Mouse (Mus musculus) limb, embryonic 11.5 days (tissue): Measurements from ENCODE around the gene Gda. TPM values are rescaled to one million over a fixed set of nuclear protein-coding genes. Genes with fewer than 3 reads are reported as not detected.

Experiments
- ATAC-seq: fragments of 200-750 bp; cut with Nextera tagmentation; 2 replicates; pipeline ENCODE4 v1.8.0; 2017; ENCODE audit warnings: low read depth; ENCODE audit not compliant: insufficient number of reproducible peaks, low FRiP score, low TSS enrichment
- DNase-seq: peaks from one replicate; pipeline ENCODE4 v3.0.0-alpha.2; 2015; ENCODE audit warnings: low spot score
- H3K27ac ChIP-seq: fragments of 300-500 bp; sonication (generic); replicated peaks from 2 replicates; pipeline ENCODE4 v1.5.1; 2014; ENCODE audit warnings: low read depth, mild to moderate bottlenecking, low read length
- H3K27me3 ChIP-seq: fragments of 300-500 bp; sonication (generic); 2 replicates; pipeline ENCODE4 v1.6.1; 2014; ENCODE audit warnings: mild to moderate bottlenecking, low read length, mixed read lengths; ENCODE audit not compliant: control insufficient read depth, insufficient read depth
- H3K36me3 ChIP-seq: fragments of 300-500 bp; sonication (generic); 2 replicates; pipeline ENCODE4 v1.6.1; 2014; ENCODE audit warnings: mild to moderate bottlenecking, low read length, moderate library complexity, mixed read lengths; ENCODE audit not compliant: control insufficient read depth, insufficient read depth
- H3K4me1 ChIP-seq: fragments of 300-500 bp; sonication (generic); 2 replicates; pipeline ENCODE4 v1.6.1; 2014; ENCODE audit warnings: low read length, mixed read lengths; ENCODE audit not compliant: control insufficient read depth, insufficient read depth
- H3K4me2 ChIP-seq: fragments of 300-500 bp; sonication (generic); 2 replicates; pipeline ENCODE4 v1.6.1; 2014; ENCODE audit warnings: low read depth, mild to moderate bottlenecking, moderate library complexity; ENCODE audit not compliant: severe bottlenecking
- H3K4me3 ChIP-seq: fragments of 300-500 bp; sonication (generic); 2 replicates; pipeline ENCODE4 v1.5.1; 2014; ENCODE audit warnings: low read depth, low read length
- H3K9ac ChIP-seq: fragments of 300-500 bp; sonication (generic); 2 replicates; pipeline ENCODE4 v1.6.1; 2014; ENCODE audit warnings: mild to moderate bottlenecking, low read length
- H3K9me3 ChIP-seq: fragments of 300-500 bp; sonication (generic); 2 replicates; pipeline ENCODE4 v1.6.1; 2016; ENCODE audit warnings: low read length; ENCODE audit not compliant: control insufficient read depth
- WGBS: fragments of 180-500 bp; shearing (Covaris S2); extraction: QIAGEN DNeasy Blood & Tissue Kit; methylation state at CpG from one replicate; pipeline ENCODE4 v1.1.7; 2014; 5-methylcytosine and 5-hydroxymethylcytosine counted together
- polyA plus RNA-seq: library from polyadenylated mRNA; unstranded; fragments of >200 nt; fragmentation: Nextera tagmentation; extraction: Ambion mirVana; gene quantifications from 2 replicates; pipeline ENCODE4 v1.2.1, GENCODE M21; 2014

The Gda gene
- polyA plus RNA-seq, 1 experiment from 2014 or later, result not detected

DNA sequence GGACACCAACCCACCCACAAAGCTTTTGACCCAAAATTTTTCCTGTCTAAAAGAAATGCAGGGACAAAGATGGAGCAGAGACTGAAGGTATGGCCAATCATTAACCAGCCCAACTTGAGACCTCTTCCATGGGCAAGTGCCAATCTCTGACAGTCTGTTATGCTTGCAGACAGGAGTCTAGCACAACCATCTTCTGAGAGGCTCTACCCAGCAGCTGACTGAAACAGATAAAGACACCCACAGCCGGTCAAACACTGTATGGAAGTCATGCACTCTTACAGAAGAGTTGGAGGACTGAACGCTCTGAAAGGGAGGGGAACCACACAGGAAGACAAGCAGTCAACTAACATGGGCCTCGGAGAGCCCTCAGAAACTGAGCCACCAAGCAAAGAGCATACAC lies 36.7 kb downstream of the Gda start:
- no peak overlapping the region for H3K27ac ChIP-seq
- H3K9ac ChIP-seq, result no peak overlapping the region
- no peaks in the 10 kb centered on the region for H3K4me1 ChIP-seq
- no peaks in the 10 kb centered on the region for H3K36me3 ChIP-seq
- 93% methylated on average over 3 of the region's 3 CpGs for WGBS
- H3K4me3 ChIP-seq, result no peak overlapping the region
- H3K27me3 ChIP-seq, result no peaks in the 10 kb centered on the region
- H3K4me2 ChIP-seq, result no peak overlapping the region
- H3K9me3 ChIP-seq, result no peaks in the 10 kb centered on the region
- DNase-seq, result no peak
- ATAC-seq, result no peak

DNA sequence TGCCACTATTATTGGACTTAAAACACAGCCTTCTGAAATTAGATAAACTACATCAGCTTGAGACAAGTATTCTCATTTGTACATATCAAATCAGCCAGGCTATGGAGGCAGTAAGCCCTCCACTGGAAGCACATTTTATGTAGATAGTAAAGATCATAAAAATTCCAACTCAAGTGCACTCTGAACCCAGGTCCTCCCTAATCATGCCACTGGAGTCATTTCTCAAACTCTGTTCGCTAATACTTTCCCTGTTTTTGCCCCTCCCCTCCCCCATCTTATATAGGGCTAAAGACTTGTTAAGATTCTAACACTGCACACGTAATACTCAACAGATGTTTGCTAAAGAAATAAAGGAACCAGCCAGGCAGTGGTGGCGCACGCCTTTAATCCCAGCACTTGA lies 39.9 kb downstream of the Gda start:
- ATAC-seq, result no peak
- DNase-seq, result no peak
- Histone ChIP-seq H3K4me2 (no peak overlapping the region), H3K36me3 (no peaks in the 10 kb centered on the region), H3K4me1 (no peaks in the 10 kb centered on the region), H3K9ac (no peak overlapping the region), H3K27me3 (no peaks in the 10 kb centered on the region), H3K4me3 (no peak overlapping the region), H3K9me3 (no peaks in the 10 kb centered on the region), H3K27ac (no peak overlapping the region)
- WGBS, result 71% methylated on average over 4 of the region's 4 CpGs

DNA sequence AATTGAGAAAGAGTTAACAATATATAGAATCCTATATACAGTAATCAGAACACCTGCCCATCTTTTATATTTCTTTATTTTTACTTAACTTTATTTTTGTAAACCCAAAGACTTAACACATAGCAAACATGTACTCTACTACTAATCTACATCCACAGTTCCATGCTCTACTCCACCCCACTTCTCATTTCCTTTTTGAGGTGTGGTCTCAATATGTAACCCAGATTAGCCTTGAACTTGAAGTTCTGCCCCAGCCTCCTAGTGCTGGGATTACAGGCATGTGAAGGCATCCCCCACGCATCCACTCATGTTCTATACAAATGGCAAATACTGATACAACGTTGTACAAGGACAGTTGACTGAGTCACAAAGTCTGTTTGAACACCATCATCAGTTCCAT lies 40.4 kb downstream of the Gda start:
- Histone ChIP-seq H3K36me3 (no peaks in the 10 kb centered on the region), H3K27ac (no peak overlapping the region), H3K4me1 (no peaks in the 10 kb centered on the region), H3K4me3 (no peak overlapping the region), H3K27me3 (no peaks in the 10 kb centered on the region), H3K9me3 (no peaks in the 10 kb centered on the region), H3K9ac (no peak overlapping the region), H3K4me2 (no peak overlapping the region)
- WGBS, result 90% methylated on average over 2 of the region's 2 CpGs
- ATAC-seq, result no peak
- DNase-seq, result no peak

DNA sequence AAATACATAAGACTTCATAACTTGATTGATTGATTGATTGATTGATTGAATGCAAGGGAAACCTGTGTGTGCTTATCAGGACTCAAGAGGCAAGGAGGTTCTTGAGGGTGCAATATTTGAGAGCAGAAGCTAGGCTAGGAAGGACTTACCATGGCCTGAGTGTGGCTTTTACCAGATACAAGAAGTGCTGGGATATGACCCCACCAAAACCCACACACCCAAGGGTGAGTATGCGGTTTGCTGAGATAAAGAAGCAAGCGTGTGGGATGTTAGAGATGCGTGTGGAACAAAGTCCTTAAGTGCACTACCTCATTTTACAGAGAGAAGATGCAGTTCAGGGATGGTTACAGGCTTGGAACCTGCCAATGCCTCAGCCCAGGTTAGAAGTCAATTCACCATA lies 41.0 kb downstream of the Gda start:
- no peak overlapping the region for H3K27ac ChIP-seq
- no peaks in the 10 kb centered on the region for H3K36me3 ChIP-seq
- ATAC-seq (no peak), DNase-seq (no peak)
- no peak overlapping the region for H3K4me3 ChIP-seq
- no peaks in the 10 kb centered on the region for H3K9me3 ChIP-seq
- no peak overlapping the region for H3K4me2 ChIP-seq
- H3K4me1 ChIP-seq, result no peaks in the 10 kb centered on the region
- WGBS, result 88% methylated on average over 3 of the region's 3 CpGs
- H3K27me3 ChIP-seq, result no peaks in the 10 kb centered on the region
- no peak overlapping the region for H3K9ac ChIP-seq

DNA sequence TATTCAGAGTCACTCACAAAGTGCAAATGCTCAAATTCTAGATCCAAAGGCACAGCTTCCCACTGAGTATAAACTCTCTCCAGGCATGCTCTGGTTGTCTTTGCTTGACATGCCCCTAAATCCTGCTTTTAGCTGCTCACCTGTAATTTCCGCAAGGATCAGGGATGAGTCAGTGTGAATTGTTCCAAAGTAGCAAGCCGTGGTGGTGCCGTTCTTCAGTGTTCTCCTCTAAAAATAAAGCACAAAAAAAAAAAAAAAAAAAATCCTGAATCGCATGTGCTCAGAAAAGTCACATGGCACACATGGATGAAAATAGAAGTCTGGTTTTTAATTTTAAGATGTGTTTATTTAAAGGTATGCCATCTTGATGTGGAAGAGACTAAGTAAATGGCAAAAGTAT lies 47.9 kb downstream of the Gda start:
- H3K4me2 ChIP-seq, result no peak overlapping the region
- 97% methylated on average over 4 of the region's 4 CpGs for WGBS
- H3K36me3 ChIP-seq, result no peaks in the 10 kb centered on the region
- H3K9ac ChIP-seq, result no peak overlapping the region
- H3K4me1 ChIP-seq, result no peaks in the 10 kb centered on the region
- H3K4me3 ChIP-seq, result no peak overlapping the region
- no peak for DNase-seq
- ATAC-seq, result no peak
- H3K27me3 ChIP-seq, result no peaks in the 10 kb centered on the region
- no peak overlapping the region for H3K27ac ChIP-seq
- no peaks in the 10 kb centered on the region for H3K9me3 ChIP-seq

DNA sequence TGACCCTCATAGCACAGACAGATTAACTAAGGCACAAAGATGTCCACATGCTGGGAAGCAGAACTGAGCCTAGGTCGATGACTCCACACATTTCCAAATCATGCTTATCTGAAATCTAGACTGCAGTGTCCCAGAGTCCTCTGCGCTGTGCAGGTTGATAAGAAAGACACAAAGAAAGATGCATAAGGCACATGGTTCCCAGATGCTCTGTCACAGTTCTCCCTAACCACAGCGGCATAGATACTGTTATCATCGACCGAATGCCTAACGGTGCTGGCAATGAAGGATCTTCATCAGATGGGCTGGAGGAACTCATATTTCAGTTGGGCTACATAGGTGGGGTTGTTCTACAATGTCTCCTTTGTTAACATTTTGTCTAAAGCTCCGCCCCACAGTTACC lies 49.5 kb downstream of the Gda start:
- Histone ChIP-seq H3K27ac (no peak overlapping the region), H3K27me3 (no peaks in the 10 kb centered on the region), H3K36me3 (no peaks in the 10 kb centered on the region), H3K4me2 (no peak overlapping the region), H3K4me1 (no peaks in the 10 kb centered on the region), H3K9ac (no peak overlapping the region), H3K9me3 (no peaks in the 10 kb centered on the region), H3K4me3 (no peak overlapping the region)
- DNase-seq, result no peak
- no peak for ATAC-seq
- WGBS, result 92% methylated on average over 7 of the region's 7 CpGs

DNA sequence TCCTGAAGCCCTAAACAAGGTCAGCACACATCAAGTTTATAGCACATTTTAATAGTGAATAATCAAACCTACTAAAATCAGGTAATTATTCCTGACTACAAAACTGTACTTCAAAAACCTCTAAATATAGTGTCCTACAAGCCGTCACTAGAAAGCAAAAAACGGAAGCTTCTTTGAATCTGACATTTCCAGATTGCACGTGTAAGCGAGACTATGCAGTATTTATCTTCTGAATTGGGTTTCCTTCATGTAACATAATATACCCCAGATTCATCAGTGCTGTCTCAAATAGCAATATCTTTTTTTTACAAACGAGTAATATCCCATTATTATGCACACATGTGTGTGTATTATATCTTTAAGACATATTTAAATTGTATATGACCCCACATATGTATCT lies 54.8 kb downstream of the Gda start:
- Histone ChIP-seq H3K36me3 (no peaks in the 10 kb centered on the region), H3K4me3 (no peak overlapping the region), H3K9me3 (no peaks in the 10 kb centered on the region), H3K9ac (no peak overlapping the region), H3K4me1 (no peaks in the 10 kb centered on the region), H3K27ac (no peak overlapping the region), H3K4me2 (no peak overlapping the region), H3K27me3 (no peaks in the 10 kb centered on the region)
- ATAC-seq (no peak), DNase-seq (no peak)
- WGBS, result 88% methylated on average over 5 of the region's 5 CpGs

DNA sequence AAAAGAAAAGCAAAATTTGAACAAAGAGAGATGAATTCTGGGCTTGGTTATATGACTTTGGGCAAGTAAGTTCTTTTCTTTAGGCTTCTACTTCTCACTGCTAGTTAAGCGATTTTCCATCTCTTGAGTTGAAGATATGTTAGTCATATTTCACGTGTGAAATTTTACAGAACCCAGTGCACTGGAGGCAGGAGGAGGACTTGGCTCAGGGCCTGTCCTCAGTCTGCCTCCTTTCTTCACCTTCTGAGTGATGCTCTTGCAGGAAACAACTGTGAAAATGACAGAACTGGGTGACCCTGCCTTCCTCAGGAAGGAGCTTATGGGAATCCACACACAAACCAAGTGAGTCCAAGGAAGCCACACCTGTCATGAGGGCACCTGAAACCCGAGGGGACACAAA lies 57.9 kb downstream of the Gda start:
- Histone ChIP-seq H3K4me3 (no peak overlapping the region), H3K36me3 (no peaks in the 10 kb centered on the region), H3K9me3 (no peaks in the 10 kb centered on the region), H3K4me2 (no peak overlapping the region), H3K9ac (no peak overlapping the region), H3K4me1 (no peaks in the 10 kb centered on the region), H3K27ac (no peak overlapping the region), H3K27me3 (no peaks in the 10 kb centered on the region)
- DNase-seq (no peak), ATAC-seq (no peak)
- 79% methylated on average over 3 of the region's 3 CpGs for WGBS

DNA sequence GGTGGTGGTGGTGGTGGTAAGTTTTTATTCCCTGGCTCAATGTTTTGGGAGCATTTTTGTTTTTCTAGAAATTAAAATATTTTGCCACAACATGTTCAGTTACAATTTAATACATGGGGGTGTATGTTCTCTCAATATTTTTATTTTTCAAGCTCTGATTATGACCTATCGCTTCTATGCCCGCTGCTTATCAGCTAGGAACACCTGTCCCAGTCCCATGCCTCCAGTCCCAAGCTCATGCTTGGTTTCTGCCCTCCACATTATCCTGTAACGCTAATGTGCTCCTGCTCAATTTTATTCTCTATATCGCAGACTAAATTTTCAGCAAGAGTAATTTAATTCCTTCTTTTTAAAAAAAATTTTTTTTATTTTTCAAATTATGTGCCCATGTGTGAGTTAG lies 64.1 kb downstream of the Gda start:
- no peak for ATAC-seq
- Histone ChIP-seq H3K4me3 (no peak overlapping the region), H3K9ac (no peak overlapping the region), H3K27me3 (no peaks in the 10 kb centered on the region), H3K4me2 (no peak overlapping the region), H3K9me3 (no peaks in the 10 kb centered on the region), H3K4me1 (no peaks in the 10 kb centered on the region), H3K27ac (no peak overlapping the region), H3K36me3 (no peaks in the 10 kb centered on the region)
- DNase-seq, result no peak
- WGBS, result 93% methylated on average over 4 of the region's 4 CpGs
